Mouse (Mus musculus): ENCODE measurements around the gene Rnf39. TPM values are rescaled to one million over a fixed set of nuclear protein-coding genes. Genes with fewer than 3 reads are reported as not detected.

Gene Rnf39
- polyA plus RNA-seq, 1 experiment from 2014 or later: 0.87 TPM

DNA sequence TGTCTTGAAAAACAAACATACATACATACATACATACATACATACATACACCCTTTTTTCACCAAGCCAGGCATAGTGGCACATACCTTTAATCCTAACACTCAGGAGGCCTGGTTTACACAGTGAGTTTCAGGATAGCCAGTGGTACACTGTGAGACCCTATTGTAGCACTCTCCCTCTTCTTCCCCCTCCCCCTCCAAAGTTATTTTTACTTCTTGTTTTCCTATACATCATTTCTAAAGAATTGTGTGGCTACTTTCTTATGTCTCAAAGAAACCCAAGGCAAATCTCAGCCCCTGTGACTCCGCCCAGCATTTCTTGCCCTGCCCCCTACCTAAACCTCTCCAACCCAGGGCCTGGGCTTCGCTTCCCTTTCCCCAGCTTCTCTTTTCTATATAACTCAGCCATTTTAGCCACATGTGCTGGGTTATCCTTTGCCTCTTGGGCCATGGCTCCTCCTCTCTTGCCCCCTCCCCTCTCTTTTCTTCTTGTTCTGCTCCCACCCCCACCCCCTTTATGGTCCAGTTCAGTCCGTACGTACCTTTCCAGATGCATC is 51.1 kb downstream of the Rnf39 start:
- H3K27me3 ChIP-seq (ENCODE audit: control insufficient read depth, insufficient read depth, low read length): 0 out of 2 replicates have a peak, but pooled peaks cover 4% of the 10 kb centered on the region
- no peak overlapping the region for H3K4me2 ChIP-seq (replicated peaks; ENCODE audit: low read depth, low read length)
- no peak for ATAC-seq (ENCODE audit: insufficient number of reproducible peaks, insufficient read depth, low FRiP score, low read depth)
- H3K4me1 ChIP-seq (ENCODE audit: control insufficient read depth, insufficient read depth, low read length): no peaks in the 10 kb centered on the region
- H3K9me3 ChIP-seq (ENCODE audit: control insufficient read depth, low read depth, low read length): no peaks in the 10 kb centered on the region
- H3K9ac ChIP-seq (replicated peaks; ENCODE audit: low read depth, low read length): no peak overlapping the region
- H3K36me3 ChIP-seq (ENCODE audit: control insufficient read depth, insufficient read depth, low read length): no peaks in the 10 kb centered on the region
- 82% methylated on average over 4 of the region's 4 CpGs for WGBS
- no peak overlapping the region for H3K4me3 ChIP-seq (ENCODE audit: low read depth, low read length)
- H3K27ac ChIP-seq (ENCODE audit: low read length): no peak overlapping the region

DNA sequence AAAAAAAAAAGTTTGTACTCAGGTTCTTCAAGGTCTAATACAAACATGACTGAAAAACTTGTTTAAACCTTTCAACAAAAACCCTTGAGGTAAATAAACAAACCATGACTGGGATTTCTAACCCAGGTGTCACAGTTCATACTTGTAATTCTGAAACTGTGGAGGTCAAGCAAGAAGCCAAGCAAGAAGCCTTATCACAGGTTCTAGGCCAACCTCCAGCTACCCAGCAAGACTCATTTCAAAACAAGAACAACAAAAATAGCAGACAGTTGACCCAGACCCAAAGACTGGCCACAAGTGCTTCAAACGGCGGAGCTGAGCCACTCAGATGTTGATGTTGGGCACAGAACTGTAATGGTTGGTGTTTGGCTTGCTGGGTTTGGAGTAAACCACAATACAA is 51.8 kb downstream of the Rnf39 start:
- H3K4me2 ChIP-seq (replicated peaks; ENCODE audit: low read depth, low read length): no peak overlapping the region
- ATAC-seq (ENCODE audit: insufficient number of reproducible peaks, insufficient read depth, low FRiP score, low read depth): no peak
- H3K4me1 ChIP-seq (ENCODE audit: control insufficient read depth, insufficient read depth, low read length): no peaks in the 10 kb centered on the region
- H3K9ac ChIP-seq (replicated peaks; ENCODE audit: low read depth, low read length): no peak overlapping the region
- WGBS: 83% methylated on average over 2 of the region's 2 CpGs
- no peak overlapping the region for H3K4me3 ChIP-seq (ENCODE audit: low read depth, low read length)
- no peaks in the 10 kb centered on the region for H3K9me3 ChIP-seq (ENCODE audit: control insufficient read depth, low read depth, low read length)
- H3K27ac ChIP-seq (ENCODE audit: low read length): no peak overlapping the region
- no peaks in the 10 kb centered on the region for H3K27me3 ChIP-seq (ENCODE audit: control insufficient read depth, insufficient read depth, low read length)
- no peaks in the 10 kb centered on the region for H3K36me3 ChIP-seq (ENCODE audit: control insufficient read depth, insufficient read depth, low read length)

GRCm38 (mm10) chr17:36995448-36995847 is 52.7 kb downstream of the Rnf39 start:
- Histone ChIP-seq H3K4me1 (ENCODE audit: control insufficient read depth, insufficient read depth, low read length) (no peaks in the 10 kb centered on the region), H3K9me3 (ENCODE audit: control insufficient read depth, low read depth, low read length) (no peaks in the 10 kb centered on the region), H3K4me2 (replicated peaks; ENCODE audit: low read depth, low read length) (no peak overlapping the region), H3K4me3 (ENCODE audit: low read depth, low read length) (no peak overlapping the region), H3K36me3 (ENCODE audit: control insufficient read depth, insufficient read depth, low read length) (no peaks in the 10 kb centered on the region), H3K9ac (replicated peaks; ENCODE audit: low read depth, low read length) (no peak overlapping the region), H3K27ac (ENCODE audit: low read length) (no peak overlapping the region), H3K27me3 (ENCODE audit: control insufficient read depth, insufficient read depth, low read length) (no peaks in the 10 kb centered on the region)
- no peak for ATAC-seq (ENCODE audit: insufficient number of reproducible peaks, insufficient read depth, low FRiP score, low read depth)
- 59% methylated on average over 3 of the region's 3 CpGs for WGBS

- 24% methylated on average over 7 of the region's 7 CpGs for WGBS
- no peak overlapping the region for H3K9ac ChIP-seq (replicated peaks; ENCODE audit: low read depth, low read length)
These were observed 54.5 kb downstream of the Rnf39 start for GRCm38 (mm10) chr17:36997033-36997735.

More at GRCm38 (mm10) chr17:36997033-36997735, 54.5 kb downstream of the Rnf39 start:
- Histone ChIP-seq H3K4me1 (ENCODE audit: control insufficient read depth, insufficient read depth, low read length) (no peaks in the 10 kb centered on the region), H3K27me3 (ENCODE audit: control insufficient read depth, insufficient read depth, low read length) (no peaks in the 10 kb centered on the region), H3K27ac (ENCODE audit: low read length) (no peak overlapping the region), H3K9me3 (ENCODE audit: control insufficient read depth, low read depth, low read length) (no peaks in the 10 kb centered on the region), H3K36me3 (ENCODE audit: control insufficient read depth, insufficient read depth, low read length) (no peaks in the 10 kb centered on the region), H3K4me2 (replicated peaks; ENCODE audit: low read depth, low read length) (no peak overlapping the region), H3K4me3 (ENCODE audit: low read depth, low read length) (no peak overlapping the region)
- 0 out of 2 replicates have a peak, but pooled peaks have one; percentile 18 for ATAC-seq (ENCODE audit: insufficient number of reproducible peaks, insufficient read depth, low FRiP score, low read depth)

Other genes starting within 250 kb of the Rnf39 start
- gene H2-M10.5, start 170.0 kb upstream of the Rnf39 start, polyA plus RNA-seq (2014; fragmentation: Nextera tagmentation; extraction: Ambion mirVana): not detected in 2 replicates
- not detected in 2 replicates for gene H2-M10.6, start 130.7 kb upstream of the Rnf39 start, polyA plus RNA-seq (2014; fragmentation: Nextera tagmentation; extraction: Ambion mirVana)
- 38.0 and 42.7 TPM in 2 replicates for gene Trim26, start 105.8 kb upstream of the Rnf39 start, polyA plus RNA-seq (2014; fragmentation: Nextera tagmentation; extraction: Ambion mirVana)
- gene Trim15, start 75.7 kb upstream of the Rnf39 start, polyA plus RNA-seq (2014; fragmentation: Nextera tagmentation; extraction: Ambion mirVana): 0.13 and 0.74 TPM in 2 replicates
- gene Trim10, start 73.3 kb upstream of the Rnf39 start, polyA plus RNA-seq (2014; fragmentation: Nextera tagmentation; extraction: Ambion mirVana): 1.5 and 2.0 TPM in 2 replicates
- gene Trim40, start 52.8 kb upstream of the Rnf39 start, polyA plus RNA-seq (2014; fragmentation: Nextera tagmentation; extraction: Ambion mirVana): not detected in 2 replicates
- 1.3 and 1.6 TPM in 2 replicates for gene Trim31, start 44.8 kb upstream of the Rnf39 start, polyA plus RNA-seq (2014; fragmentation: Nextera tagmentation; extraction: Ambion mirVana)
- gene Ppp1r11, start 8.8 kb downstream of the Rnf39 start, polyA plus RNA-seq (2014; fragmentation: Nextera tagmentation; extraction: Ambion mirVana): 115 and 120 TPM in 2 replicates
- 92.4 and 97.2 TPM in 2 replicates for gene Znrd1, start 15.6 kb downstream of the Rnf39 start, polyA plus RNA-seq (2014; fragmentation: Nextera tagmentation; extraction: Ambion mirVana)
- 6.8 and 8.1 TPM in 2 replicates for gene Znrd1as, start 15.7 kb downstream of the Rnf39 start, polyA plus RNA-seq (2014; fragmentation: Nextera tagmentation; extraction: Ambion mirVana)
- gene 2410137M14Rik, start 38.3 kb downstream of the Rnf39 start, polyA plus RNA-seq (2014; fragmentation: Nextera tagmentation; extraction: Ambion mirVana): not detected in 2 replicates
- 0.49 and 0.74 TPM in 2 replicates for gene H2-M5, start 46.6 kb downstream of the Rnf39 start, polyA plus RNA-seq (2014; fragmentation: Nextera tagmentation; extraction: Ambion mirVana)
- 77.8 and 82.1 TPM in 2 replicates for gene Zfp57, start 58.2 kb downstream of the Rnf39 start, polyA plus RNA-seq (2014; fragmentation: Nextera tagmentation; extraction: Ambion mirVana)
- 0.19 and 0.20 TPM in 2 replicates for gene Mog, start 80.5 kb downstream of the Rnf39 start, polyA plus RNA-seq (2014; fragmentation: Nextera tagmentation; extraction: Ambion mirVana)
- 14.2 and 15.8 TPM in 2 replicates for gene Gabbr1, start 103.0 kb downstream of the Rnf39 start, polyA plus RNA-seq (2014; fragmentation: Nextera tagmentation; extraction: Ambion mirVana)
- gene Olfr90, start 145.6 kb downstream of the Rnf39 start, polyA plus RNA-seq (2014; fragmentation: Nextera tagmentation; extraction: Ambion mirVana): not detected in 2 replicates
- gene Olfr91, start 155.4 kb downstream of the Rnf39 start, polyA plus RNA-seq (2014; fragmentation: Nextera tagmentation; extraction: Ambion mirVana): not detected in 2 replicates
- gene Olfr92, start 177.2 kb downstream of the Rnf39 start, polyA plus RNA-seq (2014; fragmentation: Nextera tagmentation; extraction: Ambion mirVana): not detected in 2 replicates
- gene Olfr93, start 218.6 kb downstream of the Rnf39 start, polyA plus RNA-seq (2014; fragmentation: Nextera tagmentation; extraction: Ambion mirVana): not detected in 2 replicates